Mouse (Mus musculus) testis, adult 2 months (tissue): ENCODE data around the gene Rnf224.
A peak's percentile ranks its signal among the peaks of the same experiment; 100 is the strongest.

Experiments
- CTCF ChIP-seq: fragments of 200-500 bp; IDR thresholded peaks from 2 replicates; pipeline ENCODE4 v1.5.1; 2012; ENCODE audit warnings: low read depth, mild to moderate bottlenecking, inconsistent platforms, low read length, moderate library complexity; ENCODE audit not compliant: control insufficient read depth, insufficient read depth, insufficient replicate concordance
- POLR2A ChIP-seq: fragments of 200-500 bp; IDR thresholded peaks from 2 replicates; pipeline ENCODE4 v1.6.1; 2012; ENCODE audit warnings: low read depth, mild to moderate bottlenecking, inconsistent platforms, low read length, moderate library complexity; ENCODE audit not compliant: control insufficient read depth

DNA sequence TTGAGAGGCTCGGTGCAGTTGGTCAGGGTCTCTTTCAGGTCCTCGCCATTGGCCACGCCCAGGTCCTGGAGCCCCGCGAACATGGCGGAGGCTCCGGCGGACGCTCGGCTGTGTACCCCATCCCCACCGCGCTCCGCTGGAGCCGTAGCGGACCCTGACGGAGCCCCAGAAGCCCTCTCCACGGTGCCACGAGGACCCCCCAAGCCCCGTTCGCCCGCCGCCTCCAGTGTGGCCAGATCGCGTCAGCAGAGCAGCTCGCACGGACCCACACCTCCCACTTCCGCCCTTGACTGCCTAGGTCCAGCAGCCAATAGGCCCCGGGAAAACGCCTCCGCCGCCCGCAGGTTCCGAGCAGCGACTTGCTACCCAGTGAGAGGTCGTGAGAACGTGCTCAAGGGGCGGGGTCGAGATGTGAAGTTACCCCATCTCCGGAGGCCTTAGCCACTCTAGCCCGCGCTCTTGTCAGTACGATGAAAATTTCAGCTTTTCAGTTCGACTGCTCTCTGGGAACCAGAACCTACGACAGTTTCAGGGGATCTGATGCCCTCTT, 25.4 kb downstream of the Rnf224 start, which contains the start of gene Nelfb:
- no peak for TF ChIP-seq CTCF
- TF ChIP-seq POLR2A = peak; percentile 81
